Mouse (Mus musculus): ENCODE data around the gene Nfkb1.

Gene Nfkb1

GRCm38 (mm10) chr3:135634275-135634674 lies 57.1 kb downstream of the Nfkb1 start:
- no peak for DNase-seq (ENCODE audit: inconsistent age in 2 of 2, low spot score in 1 of 2)

GRCm38 (mm10) chr3:135631856-135632255 lies 59.5 kb downstream of the Nfkb1 start:
- peak; percentile 78 to 79 for DNase-seq (ENCODE audit: inconsistent age in 2 of 2, low spot score in 1 of 2)

DNA sequence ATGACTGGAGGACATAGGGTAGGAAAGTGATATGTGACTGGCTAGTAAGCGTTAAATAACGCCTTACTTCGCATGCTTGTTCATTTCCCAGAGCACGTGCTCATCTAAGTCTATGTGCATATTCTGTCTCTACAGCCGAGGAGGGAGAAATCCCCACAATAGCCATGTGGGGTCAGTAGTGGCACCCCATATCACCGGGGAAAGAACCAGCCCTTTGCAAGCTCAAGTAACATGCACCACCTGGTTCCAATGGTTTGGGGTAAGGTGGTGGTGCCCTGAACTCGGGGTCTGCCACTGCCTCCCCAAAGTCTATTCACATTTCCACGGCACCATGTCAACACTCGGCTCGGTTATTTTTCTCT lies 60.3 kb downstream of the Nfkb1 start:
- peak in 1 of 2 experiments; percentile 55 for DNase-seq (ENCODE audit: inconsistent age in 2 of 2, low spot score in 1 of 2)

GRCm38 (mm10) chr3:135630430-135631095 lies 60.8 kb downstream of the Nfkb1 start:
- no peak for DNase-seq (ENCODE audit: inconsistent age in 2 of 2, low spot score in 1 of 2)

DNA sequence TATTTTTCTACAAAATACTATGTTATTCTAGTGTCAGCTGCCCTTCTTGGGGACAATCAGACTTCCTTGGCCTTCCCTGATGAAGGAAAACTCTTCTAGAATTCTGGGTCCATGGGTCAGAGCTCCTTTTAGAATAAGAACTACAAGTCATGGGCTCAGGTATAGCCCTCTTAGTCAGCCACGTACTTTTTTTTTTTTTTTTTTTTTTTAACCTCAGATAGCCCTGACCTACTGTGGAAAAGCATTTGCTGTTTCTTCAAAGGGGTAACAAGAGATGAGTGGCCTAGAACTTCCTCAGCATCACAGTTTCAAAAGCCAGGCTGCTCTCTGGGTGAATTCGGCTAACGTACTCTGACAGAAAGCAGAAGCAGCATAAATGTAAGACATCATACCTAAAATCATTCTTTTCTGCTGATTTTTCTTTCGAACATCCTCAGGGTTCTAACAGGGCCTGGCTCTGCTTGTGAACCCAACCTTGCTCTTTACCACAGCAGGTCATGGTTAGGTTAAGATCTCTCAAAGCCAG lies 61.5 kb downstream of the Nfkb1 start:
- DNase-seq (ENCODE audit: inconsistent age in 2 of 2, low spot score in 1 of 2): no peak

DNA sequence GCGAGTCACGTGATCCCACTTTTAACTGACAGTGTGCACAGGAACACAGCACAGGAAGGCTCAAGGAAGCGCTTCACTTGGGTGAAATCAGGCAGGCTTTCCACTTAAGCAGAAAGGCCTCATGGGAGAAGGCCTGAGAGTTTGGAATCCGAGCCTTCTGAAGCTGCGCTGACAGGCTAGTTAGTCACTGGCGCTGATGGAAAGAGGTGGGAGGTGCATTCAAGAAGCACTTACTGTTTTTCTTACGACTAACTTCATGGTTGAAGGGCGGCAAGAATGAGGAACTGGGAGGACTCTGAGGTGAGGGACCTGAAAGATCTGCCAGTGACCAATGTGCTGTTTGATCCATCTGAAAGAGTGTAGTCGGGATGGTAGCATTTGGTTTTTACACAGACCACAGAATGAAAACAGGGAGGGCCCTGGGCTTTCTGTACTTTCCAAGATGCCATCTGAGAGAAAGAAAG lies 62.6 kb downstream of the Nfkb1 start:
- peak in 1 of 2 experiments; percentile 52 for DNase-seq (ENCODE audit: inconsistent age in 2 of 2, low spot score in 1 of 2)

DNA sequence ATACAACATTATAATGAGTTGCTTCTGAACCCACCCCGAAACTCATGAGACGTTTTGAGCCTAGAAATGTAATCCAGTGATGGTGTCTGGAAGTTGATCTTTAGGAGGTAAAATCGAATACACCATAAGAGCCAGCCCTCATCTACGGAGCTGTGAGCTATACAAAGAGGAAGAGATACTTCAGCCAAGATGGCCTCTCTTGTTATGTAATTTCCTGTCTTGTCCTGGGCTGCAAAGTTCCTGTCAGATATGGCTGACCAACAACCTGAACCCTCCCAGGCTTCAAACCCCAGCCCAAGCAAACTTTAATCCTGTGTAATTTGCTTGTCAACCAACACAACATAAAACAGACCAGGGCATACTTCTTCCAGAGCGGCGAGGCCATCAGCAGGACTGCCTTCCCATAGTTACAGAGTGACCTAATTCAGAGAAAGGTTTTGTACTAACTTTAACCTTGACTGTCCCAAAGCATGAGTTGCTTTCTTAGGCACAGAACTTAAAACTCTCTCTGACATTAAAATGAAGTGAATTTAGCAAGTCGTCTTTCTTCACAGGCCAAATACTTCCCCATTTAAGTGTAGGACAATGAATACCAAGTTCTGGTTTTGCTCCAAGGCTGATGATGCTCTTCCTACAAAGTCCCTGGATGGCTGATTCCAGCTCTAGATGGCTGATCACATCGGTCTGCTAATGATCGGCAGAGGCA lies 63.2 kb downstream of the Nfkb1 start:
- peak; percentile 35 to 69 for DNase-seq (ENCODE audit: inconsistent age in 2 of 2, low spot score in 1 of 2)

DNA sequence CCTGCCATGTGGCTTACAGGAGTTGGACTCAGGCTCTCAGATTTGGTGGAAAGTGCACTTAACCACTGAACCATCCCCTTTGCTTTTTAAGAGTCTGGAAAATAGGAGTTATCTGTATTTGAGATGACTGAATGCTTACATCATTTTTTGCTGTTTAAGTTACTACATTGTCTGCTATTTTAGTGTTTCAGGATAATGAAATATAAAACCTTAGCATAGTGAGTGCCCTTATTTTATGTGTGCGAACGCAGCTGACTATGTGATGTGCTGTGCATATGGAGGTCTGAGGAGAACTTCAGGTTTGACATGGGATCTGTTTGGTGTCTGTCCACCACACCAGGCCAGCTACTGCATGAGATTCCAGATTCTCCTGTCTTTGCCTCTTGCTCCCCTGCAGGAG lies 66.1 kb downstream of the Nfkb1 start:
- DNase-seq (ENCODE audit: inconsistent age in 2 of 2, low spot score in 1 of 2): no peak

GRCm38 (mm10) chr3:135616730-135617129 lies 74.6 kb downstream of the Nfkb1 start:
- no peak for DNase-seq (ENCODE audit: inconsistent age in 2 of 2, low spot score in 1 of 2)

GRCm38 (mm10) chr3:135614376-135614775 lies 77.0 kb downstream of the Nfkb1 start:
- no peak for DNase-seq (ENCODE audit: inconsistent age in 2 of 2, low spot score in 1 of 2)

DNA sequence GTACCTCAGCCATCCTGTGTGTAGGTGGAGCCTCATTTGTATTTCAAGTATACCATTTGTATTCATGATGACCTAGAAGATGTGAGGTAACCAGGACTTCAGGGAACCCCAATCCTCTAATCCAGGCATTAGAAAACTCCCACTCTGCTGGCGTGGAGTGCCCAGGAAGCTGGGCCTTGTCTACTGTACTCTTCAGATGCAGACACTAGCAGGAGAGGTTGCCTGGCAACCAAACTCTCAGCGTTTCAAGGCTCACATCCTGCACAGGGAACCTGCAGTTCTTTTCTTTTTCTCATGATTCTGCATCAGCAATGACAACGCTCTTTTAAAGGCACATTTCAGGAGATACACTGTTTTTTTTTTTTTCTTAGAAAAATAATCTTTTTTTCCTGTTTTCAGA lies 81.1 kb downstream of the Nfkb1 start:
- peak in 1 of 2 experiments; percentile 20 for DNase-seq (ENCODE audit: inconsistent age in 2 of 2, low spot score in 1 of 2)

- peak in 1 of 2 experiments; percentile 55 for DNase-seq (ENCODE audit: inconsistent age in 2 of 2, low spot score in 1 of 2)
Measured at GRCm38 (mm10) chr3:135607660-135608473, 83.5 kb downstream of the Nfkb1 start.

DNA sequence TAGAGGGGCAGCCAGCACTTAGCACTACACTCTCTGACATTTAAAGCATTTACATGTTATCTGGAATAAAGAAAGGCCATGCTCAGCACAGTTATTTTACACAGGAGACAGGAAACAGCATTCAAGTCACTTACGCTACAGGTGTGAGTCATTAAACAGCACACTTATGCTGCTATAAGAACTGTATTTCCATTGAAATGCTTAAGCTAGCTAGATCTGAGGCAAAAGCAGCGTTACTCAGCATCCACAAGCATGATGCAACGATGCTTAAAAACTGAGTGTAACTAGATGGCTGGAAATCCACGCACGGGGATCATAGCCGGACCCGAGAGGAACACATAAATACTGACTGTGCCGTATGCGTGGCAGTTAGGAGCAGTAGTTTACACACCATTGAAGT lies 84.3 kb downstream of the Nfkb1 start:
- DNase-seq (ENCODE audit: inconsistent age in 2 of 2, low spot score in 1 of 2): no peak

GRCm38 (mm10) chr3:135606592-135606991 lies 84.8 kb downstream of the Nfkb1 start:
- no peak for DNase-seq (ENCODE audit: inconsistent age in 2 of 2, low spot score in 1 of 2)

DNA sequence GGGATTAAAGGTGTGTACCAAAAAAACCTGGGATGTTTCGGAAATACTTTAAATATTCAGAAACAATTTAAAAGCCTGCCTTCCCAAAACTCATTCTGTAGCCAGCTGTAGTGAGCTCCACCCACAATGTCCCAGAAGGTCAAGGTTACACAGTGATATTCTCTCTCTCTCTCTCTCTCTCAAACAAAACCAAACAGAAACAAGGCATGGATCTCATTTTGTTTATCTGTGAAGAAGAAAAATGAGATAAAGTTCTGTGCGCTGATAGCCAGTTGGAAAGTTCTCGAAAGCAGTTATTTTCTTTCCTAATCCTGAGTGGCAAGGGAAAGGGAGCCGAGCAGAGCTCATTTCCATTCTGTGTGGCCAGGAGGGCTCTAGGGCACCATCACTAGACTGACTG lies 85.9 kb downstream of the Nfkb1 start:
- DNase-seq (ENCODE audit: inconsistent age in 2 of 2, low spot score in 1 of 2): peak in 1 of 2 experiments; percentile 74

DNA sequence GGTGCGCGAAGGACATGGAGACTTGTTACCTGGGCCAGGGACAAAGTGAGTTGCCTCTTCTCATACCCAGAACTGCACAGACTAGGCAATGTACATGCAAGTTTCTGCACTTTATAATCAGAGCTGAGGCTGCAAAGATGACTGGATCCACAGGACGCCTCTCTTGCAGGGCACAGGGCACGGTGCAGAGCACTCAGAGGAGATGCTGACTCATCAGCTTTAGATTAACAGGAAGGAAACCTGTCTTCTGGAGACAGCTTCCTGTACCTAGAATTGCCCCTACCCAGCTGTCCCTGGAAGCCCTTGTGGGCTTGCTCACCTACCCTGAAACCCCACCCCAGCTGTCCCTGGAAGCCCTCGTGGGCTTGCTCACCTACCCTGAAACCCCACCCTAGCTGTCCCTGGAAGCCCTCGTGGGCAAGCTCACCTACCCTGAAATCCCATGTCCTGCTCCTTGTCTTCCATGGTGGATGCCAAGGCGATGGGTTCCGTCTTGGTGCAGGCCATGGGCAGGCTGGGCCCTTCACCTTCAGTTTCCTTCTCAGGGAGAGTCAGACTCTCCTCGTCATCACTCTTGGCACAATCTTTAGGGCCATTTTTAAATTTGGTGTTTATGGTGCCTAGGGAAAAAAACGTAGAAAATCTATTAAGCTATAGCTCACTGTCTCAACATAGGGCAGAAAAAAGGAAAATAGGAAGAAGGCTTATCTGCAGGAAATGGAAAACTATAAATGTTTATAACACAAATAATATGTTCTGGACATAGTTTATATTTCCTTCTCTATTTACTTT lies 86.5 kb downstream of the Nfkb1 start:
- no peak for DNase-seq (ENCODE audit: inconsistent age in 2 of 2, low spot score in 1 of 2)

DNA sequence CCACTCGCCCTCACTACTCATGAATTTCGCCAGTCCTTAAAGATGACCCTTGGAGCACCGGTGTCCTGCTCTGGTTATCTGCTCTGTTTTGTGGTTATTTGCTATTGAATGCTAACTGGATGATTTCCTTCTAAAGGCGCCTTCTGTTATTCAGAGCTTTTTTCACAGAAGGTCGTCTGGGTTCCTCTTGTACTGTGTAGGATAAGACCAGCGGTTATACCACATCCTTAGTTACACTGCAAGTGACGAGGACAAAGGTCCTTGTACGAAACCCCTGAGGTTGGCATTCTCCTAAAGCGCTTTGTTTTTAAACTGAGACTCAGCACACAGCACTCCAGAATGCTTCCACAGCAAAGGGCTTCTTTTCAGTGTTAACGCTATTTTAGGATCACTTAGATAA lies 88.6 kb downstream of the Nfkb1 start:
- DNase-seq (ENCODE audit: inconsistent age in 2 of 2, low spot score in 1 of 2): no peak

GRCm38 (mm10) chr3:135598355-135598754 lies 93.0 kb downstream of the Nfkb1 start:
- no peak for DNase-seq (ENCODE audit: inconsistent age in 2 of 2, low spot score in 1 of 2)

DNA sequence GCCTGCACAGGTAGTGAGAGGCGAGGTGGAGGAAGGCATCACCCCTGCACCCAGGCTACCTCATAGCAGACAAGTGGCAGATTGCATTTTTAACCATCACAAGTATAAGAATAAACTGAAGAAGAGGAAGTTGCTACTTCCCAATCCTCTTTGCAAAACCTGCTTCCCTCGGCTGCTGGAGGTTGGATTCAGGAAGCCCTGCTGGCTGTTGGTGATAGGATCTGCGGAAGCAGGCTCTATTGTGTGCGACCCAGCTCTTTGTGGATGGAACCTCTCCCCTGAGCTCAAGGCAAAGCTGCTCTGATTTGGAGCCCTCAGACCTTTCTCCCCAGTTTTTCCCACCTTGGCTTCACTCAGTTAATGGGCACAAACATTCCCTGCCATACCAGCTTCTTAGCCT lies 94.3 kb downstream of the Nfkb1 start:
- DNase-seq (ENCODE audit: inconsistent age in 2 of 2, low spot score in 1 of 2): no peak

GRCm38 (mm10) chr3:135594238-135594917 lies 97.0 kb downstream of the Nfkb1 start:
- DNase-seq (ENCODE audit: inconsistent age in 2 of 2, low spot score in 1 of 2): peak; percentile 38 to 61

Measured in adrenal gland, adult (tissue).